Mouse (Mus musculus): ENCODE data around the gene Ly6g6c.

DNA sequence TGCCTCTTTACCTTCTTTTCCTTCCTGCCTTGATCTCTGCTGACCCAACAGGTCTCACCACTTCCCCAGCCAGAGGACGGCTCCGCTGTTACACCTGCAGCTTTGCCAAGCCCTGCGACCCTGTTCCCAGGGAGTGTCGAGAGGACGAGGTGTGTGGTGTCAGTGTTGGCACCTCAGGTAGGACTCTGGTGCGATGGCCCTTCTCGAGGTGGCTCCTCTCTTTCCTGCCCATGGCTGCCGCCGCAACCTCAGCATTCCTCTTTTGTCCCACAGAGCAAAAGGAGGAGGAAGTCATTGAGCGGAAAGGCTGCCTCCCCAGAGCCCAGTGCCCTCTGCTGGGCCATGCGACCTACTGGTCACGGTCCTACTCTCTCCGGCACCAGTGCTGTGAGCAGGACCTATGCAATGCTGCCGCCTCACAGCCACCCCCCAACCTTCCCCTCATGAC is 12.6 kb downstream of the Ly6g6c start, which contains the start of gene Ly6g6d:
- TF ChIP-seq POLR2A (IDR thresholded peaks at IDR 0.05; ENCODE audit: extremely low read depth, insufficient read depth, low read length): no peak
- TF ChIP-seq CTCF (IDR thresholded peaks at IDR 0.05; ENCODE audit: low read depth, low read length): peak; percentile 68

All from liver, adult 2 months (tissue).